8 mouse cellular contexts compared by ENCODE assay signal in genomic region chr3:60408553-60409282, GRCm38 (mm10).
DNase-seq lines count a peak whose midpoint lies in the region; ATAC-seq and TF ChIP-seq lines count a peak whose summit lies in the region.

No protein-coding gene starts in this region.

- H3K4me1 ChIP-seq in limb, embryonic 11.5 days (ENCODE audit: control insufficient read depth, insufficient read depth, low read length), result no peaks in the 10 kb centered on the region
- no peaks in the 10 kb centered on the region for H3K4me1 ChIP-seq in limb, embryonic 10.5 days
- no peaks in the 10 kb centered on the region for H3K4me1 ChIP-seq in intestine, postnatal 0 days (replicated peaks; ENCODE audit: control insufficient read depth, insufficient read depth, low read length)
- H3K4me1 ChIP-seq in limb, embryonic 13.5 days, result peaks cover 7% of the 10 kb centered on the region

- no peaks in the 10 kb centered on the region for H3K9me3 ChIP-seq in limb, embryonic 11.5 days (ENCODE audit: control insufficient read depth, low read length)
- H3K9me3 ChIP-seq in limb, embryonic 10.5 days (replicated peaks), result no peaks in the 10 kb centered on the region
- no peaks in the 10 kb centered on the region for H3K9me3 ChIP-seq in intestine, postnatal 0 days (ENCODE audit: control insufficient read depth)
- no peaks in the 10 kb centered on the region for H3K9me3 ChIP-seq in limb, embryonic 13.5 days

- ATAC-seq in limb, embryonic 11.5 days (ENCODE audit: insufficient number of reproducible peaks, low FRiP score, low TSS enrichment, low read depth), result no peak
- ATAC-seq in intestine, postnatal 0 days, result peak; percentile 41; the same call in 1 of the 2 replicates
- ATAC-seq in limb, embryonic 13.5 days (ENCODE audit: low FRiP score, low read depth), result peak; percentile 72

- no peak overlapping the region for H3ac ChIP-seq in myocyte (ENCODE audit: control insufficient read depth, insufficient read length)

- TF ChIP-seq CTCF in gastrocnemius, adult 2 months (IDR thresholded peaks at IDR 0.05), result no peak
- no peak for TF ChIP-seq CTCF in intestine, postnatal 0 days (IDR thresholded peaks at IDR 0.05; ENCODE audit: low read depth)

- intact Hi-C loops in gastrocnemius, adult 2 months (cut with DNase I), result loop anchor here (5.0 to 10.0 kb wide), 2 partner anchors 94 to 206 kb away; no protein-coding TSS in a partner anchor

- H3K4me3 ChIP-seq in limb, embryonic 11.5 days (ENCODE audit: low read depth, low read length), result no peak overlapping the region
- H3K4me3 ChIP-seq in limb, embryonic 10.5 days, result no peak overlapping the region
- peak overlapping the region; percentile 74 for H3K4me3 ChIP-seq in gastrocnemius, adult 2 months
- H3K4me3 ChIP-seq in intestine, postnatal 0 days (ENCODE audit: low read depth, low read length), result peak overlapping the region; percentile 34
- H3K4me3 ChIP-seq in limb, embryonic 13.5 days, result peak overlapping the region; percentile 25
- peak overlapping the region; percentile 10 for H3K4me3 ChIP-seq in myocyte

- H3K27me3 ChIP-seq in limb, embryonic 11.5 days (ENCODE audit: control insufficient read depth, insufficient read depth, low read length), result no peaks in the 10 kb centered on the region
- no peaks in the 10 kb centered on the region for H3K27me3 ChIP-seq in limb, embryonic 10.5 days (ENCODE audit: low read depth, poor library complexity, severe bottlenecking)
- no peaks in the 10 kb centered on the region for H3K27me3 ChIP-seq in intestine, postnatal 0 days (replicated peaks; ENCODE audit: control insufficient read depth, insufficient read depth, low read length)
- H3K27me3 ChIP-seq in limb, embryonic 13.5 days, result no peaks in the 10 kb centered on the region
- no peaks in the 10 kb centered on the region for H3K27me3 ChIP-seq in myocyte (ENCODE audit: control insufficient read depth, insufficient read depth, insufficient read length)

- H3K27ac ChIP-seq in limb, embryonic 11.5 days (replicated peaks; ENCODE audit: low read depth, low read length), result no peak overlapping the region
- no peak overlapping the region for H3K27ac ChIP-seq in limb, embryonic 10.5 days
- H3K27ac ChIP-seq in gastrocnemius, adult 2 months, result peak overlapping the region; percentile 93
- peak overlapping the region; percentile 23; the same call in 1 of the 2 replicates for H3K27ac ChIP-seq in intestine, postnatal 0 days (ENCODE audit: low read depth, low read length)
- peak overlapping the region; percentile 76 for H3K27ac ChIP-seq in limb, embryonic 13.5 days

- TF ChIP-seq POLR2A in myocyte (IDR thresholded peaks at IDR 0.05; ENCODE audit: insufficient read length, low read depth), result no peak

- no peak overlapping the region for H3K9ac ChIP-seq in limb, embryonic 11.5 days (ENCODE audit: low read length)
- peak overlapping the region; percentile 32; the same call in 1 of the 2 replicates for H3K9ac ChIP-seq in intestine, postnatal 0 days (ENCODE audit: low read depth, low read length)
- no peak overlapping the region for H3K9ac ChIP-seq in limb, embryonic 13.5 days

- H3K36me3 ChIP-seq in limb, embryonic 11.5 days (ENCODE audit: control insufficient read depth, insufficient read depth, low read length), result no peaks in the 10 kb centered on the region
- H3K36me3 ChIP-seq in limb, embryonic 10.5 days, result no peaks in the 10 kb centered on the region
- H3K36me3 ChIP-seq in intestine, postnatal 0 days (ENCODE audit: control insufficient read depth, insufficient read depth), result no peaks in the 10 kb centered on the region
- H3K36me3 ChIP-seq in limb, embryonic 13.5 days, result no peaks in the 10 kb centered on the region
- H3K36me3 ChIP-seq in myocyte (ENCODE audit: control insufficient read depth, insufficient read depth), result no peaks in the 10 kb centered on the region

- 0 out of 2 replicates have a peak overlapping the region, but pooled peaks have one; percentile 7 for H3K4me2 ChIP-seq in limb, embryonic 11.5 days (ENCODE audit: low read depth, severe bottlenecking)
- H3K4me2 ChIP-seq in intestine, postnatal 0 days (replicated peaks; ENCODE audit: low read depth), result peak overlapping the region; percentile 63
- peak overlapping the region; percentile 45 for H3K4me2 ChIP-seq in limb, embryonic 13.5 days (replicated peaks)
- peak overlapping the region; percentile 91 for H3K4me2 ChIP-seq in myocyte (ENCODE audit: low read depth)

- WGBS in limb, embryonic 11.5 days, result 57% methylated on average over 7 of the region's 7 CpGs
- WGBS in limb, embryonic 10.5 days, result 59% methylated on average over 7 of the region's 7 CpGs
- WGBS in intestine, postnatal 0 days, result 4% methylated on average over 7 of the region's 7 CpGs
- WGBS in limb, embryonic 13.5 days, result 30% methylated on average over 7 of the region's 7 CpGs

- no peaks in the 10 kb centered on the region for H3K79me2 ChIP-seq in myocyte (ENCODE audit: control insufficient read depth, insufficient read depth)

- no peak for DNase-seq in limb, embryonic 11.5 days (ENCODE audit: low spot score)
- no peak for DNase-seq in limb, embryonic 10.5 days (ENCODE audit: low spot score)
- peak; percentile 57 for DNase-seq in brain, adult 2 months (ENCODE audit: low read depth, low spot score)
- peak; percentile 52 for DNase-seq in gastrocnemius, adult 2 months
- peak; percentile 66 for DNase-seq in thymus, postnatal 0 days (ENCODE audit: low spot score)

TF ChIP-seq in myocyte, 11 proteins besides CTCF, POLR2A, EP300 and RAD21:
- TF ChIP-seq MYOD1 (IDR thresholded peaks at IDR 0.05; ENCODE audit: control insufficient read depth in 1 of 3, insufficient read length in 2 of 3, low read depth in 2 of 3), result peak in 2 of 3 experiments; percentile 42 to 45
- peak; percentile 4 for TF ChIP-seq MAX (IDR thresholded peaks at IDR 0.05; ENCODE audit: low read depth)
- TF ChIP-seq CEBPB (IDR thresholded peaks at IDR 0.05; ENCODE audit: insufficient read depth, poor library complexity, severe bottlenecking), result no peak
- TF ChIP-seq MYOG (IDR thresholded peaks at IDR 0.05; ENCODE audit: control insufficient read depth in 1 of 3, insufficient read depth in 1 of 3, insufficient read length in 2 of 3, low read depth in 2 of 3), result peak in 1 of 3 experiments; percentile 39
- TF ChIP-seq POLR2AphosphoS2 (IDR thresholded peaks at IDR 0.05; ENCODE audit: insufficient read length, low read depth), result no peak
- TF ChIP-seq TCF12 (IDR thresholded peaks at IDR 0.05; ENCODE audit: insufficient read depth, poor library complexity, severe bottlenecking), result no peak
TF ChIP-seq in myocyte: peak in this region for 3.

Comparison
In these comparisons a context has a peak if more than half of its experiments do, and no peak if none do; other contexts are left out.
1. H3K27ac ChIP-seq: peak in gastrocnemius, adult 2 months (single experiment), intestine, postnatal 0 days (single experiment) and limb, embryonic 13.5 days (single experiment); none in limb, embryonic 11.5 days (single experiment) and limb, embryonic 10.5 days (single experiment).
2. H3K4me3 ChIP-seq: peak in gastrocnemius, adult 2 months (single experiment), intestine, postnatal 0 days (single experiment), limb, embryonic 13.5 days (single experiment) and myocyte (single experiment); none in limb, embryonic 11.5 days (single experiment) and limb, embryonic 10.5 days (single experiment).
3. DNase-seq: peak in brain, adult 2 months (single experiment), gastrocnemius, adult 2 months (single experiment) and thymus, postnatal 0 days (single experiment); none in limb, embryonic 11.5 days (single experiment) and limb, embryonic 10.5 days (single experiment).
4. H3K4me2 ChIP-seq: peak in every context shown above with its lines; median percentile 91 in myocyte; 63 in intestine, postnatal 0 days; 45 in limb, embryonic 13.5 days; 7 in limb, embryonic 11.5 days.